Mouse (Mus musculus) embryo, embryonic 9.5 days (tissue): Measurements from ENCODE around the gene Gm49388.

Experiments
- DNase-seq: peaks from one replicate; pipeline ENCODE4 v3.0.0-alpha.2; 2017; ENCODE audit errors: extremely low spot score

The Gm49388 gene

DNA sequence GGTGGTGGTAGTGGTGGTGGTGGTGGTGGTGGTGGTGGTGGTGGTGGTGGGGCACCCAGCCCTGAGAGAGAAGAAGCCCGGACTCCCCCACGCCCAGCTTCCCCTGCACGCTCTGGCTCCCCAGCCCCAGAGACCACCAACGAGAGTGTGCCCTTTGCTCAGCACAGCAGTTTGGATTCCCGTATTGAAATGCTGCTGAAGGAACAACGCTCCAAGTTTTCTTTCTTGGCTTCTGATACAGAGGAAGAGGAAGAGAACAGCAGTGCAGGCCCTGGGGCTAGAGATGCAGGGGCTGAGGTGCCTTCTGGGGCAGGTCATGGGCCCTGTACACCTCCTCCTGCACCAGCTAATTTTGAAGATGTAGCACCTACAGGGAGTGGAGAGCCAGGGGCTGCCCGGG is at the start of gene Gm49388:
Gm49388 (plus strand) TSS at position 301 of the 400 bp plus-strand sequence.
- DNase-seq: no peak

DNA sequence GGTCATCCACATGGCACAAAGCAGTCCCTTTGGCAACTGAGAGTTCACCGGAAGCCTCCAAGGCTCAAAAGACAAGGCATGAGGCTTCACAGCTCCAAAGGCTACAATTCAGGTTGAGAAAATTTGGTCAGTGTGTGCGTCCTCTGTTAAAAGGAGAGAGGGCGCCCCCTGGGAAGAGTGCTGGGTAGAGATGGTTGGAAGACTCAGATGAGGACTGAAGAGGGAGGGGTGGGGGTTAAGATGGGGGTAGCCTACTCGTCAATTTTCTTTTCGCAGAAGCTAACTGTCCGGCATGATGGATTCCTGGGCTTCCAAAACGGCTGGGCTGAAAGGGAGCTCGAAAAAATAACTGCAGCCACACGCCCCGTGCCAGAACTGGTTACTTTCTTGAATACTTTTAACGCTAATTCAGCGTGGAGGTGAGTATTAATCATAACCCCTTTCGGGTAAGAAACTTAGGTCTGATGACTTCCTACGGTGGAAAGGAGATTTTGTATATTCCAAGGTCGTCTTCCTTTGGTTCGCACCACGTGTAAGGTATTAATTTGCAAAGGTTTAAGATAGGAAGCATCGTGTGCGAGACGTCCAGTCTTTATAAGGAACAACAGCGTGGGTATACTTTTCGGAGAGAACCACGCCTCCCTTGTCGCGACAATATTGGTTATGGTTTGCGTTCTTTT is 40.9 kb upstream of the Gm49388 start, which contains the start of gene Fbxl19:
Fbxl19 (plus strand) TSS at position 178 of the 680 bp plus-strand sequence.
- peak; percentile 83 for DNase-seq

DNA sequence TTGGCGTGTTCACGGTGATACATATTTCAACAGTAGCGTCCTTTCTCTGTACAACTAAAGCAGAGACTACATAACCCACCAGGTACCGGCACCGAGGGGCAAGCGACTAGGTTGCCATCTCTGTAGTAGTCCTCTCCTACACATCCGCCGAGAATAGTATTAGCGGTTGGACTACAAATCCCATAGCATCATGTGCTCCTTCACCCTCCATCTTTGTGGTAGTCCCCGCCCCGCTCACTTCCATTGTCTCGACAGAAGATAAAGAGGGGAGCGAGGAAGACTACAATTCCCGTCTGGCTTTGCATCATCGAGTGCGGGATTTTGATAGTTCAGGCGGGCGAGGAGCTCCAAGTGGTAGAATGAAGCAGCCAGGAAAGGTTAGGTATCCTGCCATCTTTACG is 40.2 kb upstream of the Gm49388 start:
- peak; percentile 94 for DNase-seq

DNA sequence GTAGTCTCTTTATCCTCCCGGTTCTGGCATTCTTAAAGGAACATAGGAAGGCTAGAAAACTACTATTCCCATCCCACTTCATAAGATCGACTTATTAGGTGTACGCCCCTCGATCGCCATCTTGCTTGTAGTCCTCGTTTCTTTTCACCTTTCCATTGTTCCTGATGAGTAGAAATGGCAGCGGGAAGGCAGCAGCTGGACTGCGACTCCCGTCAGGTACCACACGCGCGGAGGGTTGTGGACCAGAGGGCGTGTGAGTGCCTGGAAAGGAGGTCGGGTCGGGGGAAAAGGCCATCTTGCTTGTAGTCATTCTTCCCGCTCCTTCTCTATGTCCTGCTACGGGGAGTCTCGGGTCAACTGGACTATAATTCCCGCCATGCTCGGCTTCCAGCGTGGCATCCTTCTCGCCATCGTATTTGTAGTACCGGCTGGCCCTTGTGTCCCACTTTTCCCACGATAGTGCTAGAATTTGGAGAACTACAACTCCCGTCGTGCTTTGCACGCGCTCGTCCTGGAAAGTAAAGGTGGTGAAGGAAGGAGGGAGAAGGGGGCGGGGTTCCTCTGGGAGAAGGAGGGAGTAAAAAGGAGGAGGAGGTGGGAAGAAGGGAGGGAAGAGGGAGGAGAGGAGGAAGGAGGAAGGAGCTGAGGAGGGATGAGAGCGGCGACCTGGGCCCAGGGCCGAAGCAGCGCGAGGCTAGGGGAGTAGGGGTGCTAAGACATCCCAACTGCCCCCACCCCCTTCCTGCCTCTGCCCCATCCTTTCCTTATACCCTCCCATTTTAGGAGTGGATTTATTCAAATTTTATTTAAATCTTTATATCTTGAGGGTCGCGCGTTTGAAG is 39.5 kb upstream of the Gm49388 start:
- DNase-seq: peak; percentile 97

DNA sequence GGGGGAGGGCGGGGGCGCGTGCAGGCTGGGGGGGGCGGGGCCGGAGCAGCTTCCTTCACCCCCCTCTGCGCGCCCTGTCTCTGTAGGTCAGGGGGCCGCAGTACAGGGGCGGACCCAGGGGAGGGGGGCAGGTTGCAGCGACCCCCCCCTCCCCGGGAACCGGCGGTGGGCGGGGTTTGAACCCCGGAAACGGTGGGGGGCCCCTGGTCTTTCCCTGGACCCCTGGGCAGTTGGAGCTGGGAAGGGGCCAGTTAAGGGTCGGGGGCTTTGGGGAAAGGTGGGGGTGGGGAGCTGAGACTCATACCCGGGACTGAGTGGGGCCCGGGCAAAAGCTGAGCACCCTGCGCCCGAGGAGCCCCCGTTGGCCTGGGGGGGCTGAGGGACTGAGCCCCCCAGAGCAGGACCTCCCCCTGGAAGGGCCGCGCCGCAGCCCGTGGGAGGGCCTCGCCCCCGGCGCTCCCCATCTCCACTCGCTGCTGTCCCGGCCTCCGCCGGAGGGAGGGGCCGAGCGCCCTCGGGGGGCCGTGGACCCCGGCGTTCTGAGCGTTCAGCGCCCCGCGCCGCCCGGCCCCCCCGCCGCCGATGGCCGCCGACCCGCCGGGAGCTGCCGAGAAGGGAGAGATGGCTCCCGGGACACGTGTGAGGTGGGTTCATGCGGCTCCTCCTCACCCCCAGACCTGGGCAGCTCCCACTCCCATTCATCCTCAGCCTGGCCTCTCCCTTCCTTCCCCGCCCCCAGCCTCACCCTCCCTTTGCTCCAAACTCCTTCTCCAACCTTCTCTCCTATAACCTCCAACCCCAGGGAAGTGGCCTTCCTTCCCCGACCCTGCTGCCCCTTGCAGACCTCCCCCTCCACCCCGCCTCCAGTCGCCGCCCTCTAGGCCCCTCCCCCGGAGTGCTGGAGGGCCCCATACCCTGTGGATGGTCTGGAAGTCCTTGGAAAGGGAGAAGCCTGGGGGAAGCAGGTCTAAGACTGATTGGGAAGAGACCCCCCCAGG is 38.6 kb upstream of the Gm49388 start:
- DNase-seq: peak; percentile 89

DNA sequence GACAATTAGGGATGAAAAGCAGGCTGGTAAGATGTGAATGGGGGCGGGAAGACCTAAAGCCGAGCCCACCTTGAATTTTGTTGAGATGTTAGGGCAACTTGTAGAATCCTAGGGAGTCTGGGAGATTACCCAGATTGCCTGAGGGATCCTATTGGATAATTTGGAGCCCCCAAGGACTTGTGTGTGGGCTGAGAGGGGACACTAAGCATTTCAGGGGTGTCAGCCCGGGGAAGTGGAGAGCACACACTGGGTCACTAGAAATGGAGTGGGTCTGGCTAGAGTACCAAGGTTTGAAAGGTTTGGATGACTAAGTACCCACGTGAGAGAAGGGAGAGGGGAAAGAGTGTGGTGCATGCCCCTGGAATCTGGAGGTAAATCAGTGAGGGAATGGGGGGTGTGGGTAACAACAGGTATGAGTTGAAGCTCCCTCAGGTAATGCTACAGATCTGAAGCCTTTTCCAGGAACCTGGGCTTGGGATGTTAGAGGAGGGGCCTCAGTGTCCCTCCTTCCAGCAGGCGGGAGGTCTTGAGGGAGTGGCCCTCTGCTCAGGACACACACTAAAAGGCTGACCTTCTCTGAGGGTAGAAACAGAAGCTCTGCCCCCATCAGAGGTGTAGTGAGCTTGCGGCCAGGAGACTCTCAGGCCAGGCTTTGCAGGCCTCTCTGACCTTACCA is 37.7 kb upstream of the Gm49388 start:
- DNase-seq: no peak

DNA sequence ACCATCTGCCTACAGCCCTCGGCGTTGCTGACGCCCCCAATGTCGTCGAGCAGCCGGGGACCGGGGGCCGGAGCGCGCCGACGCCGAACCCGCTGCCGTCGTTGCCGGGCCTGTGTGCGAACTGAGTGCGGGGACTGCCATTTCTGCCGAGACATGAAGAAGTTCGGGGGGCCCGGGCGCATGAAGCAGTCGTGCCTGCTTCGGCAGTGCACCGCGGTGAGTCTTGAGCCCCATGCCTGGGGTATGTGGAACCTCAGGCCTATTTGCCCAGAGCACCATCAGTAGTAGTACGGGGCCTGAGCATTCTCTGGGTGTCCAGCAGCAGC is 37.2 kb upstream of the Gm49388 start:
- no peak for DNase-seq

DNA sequence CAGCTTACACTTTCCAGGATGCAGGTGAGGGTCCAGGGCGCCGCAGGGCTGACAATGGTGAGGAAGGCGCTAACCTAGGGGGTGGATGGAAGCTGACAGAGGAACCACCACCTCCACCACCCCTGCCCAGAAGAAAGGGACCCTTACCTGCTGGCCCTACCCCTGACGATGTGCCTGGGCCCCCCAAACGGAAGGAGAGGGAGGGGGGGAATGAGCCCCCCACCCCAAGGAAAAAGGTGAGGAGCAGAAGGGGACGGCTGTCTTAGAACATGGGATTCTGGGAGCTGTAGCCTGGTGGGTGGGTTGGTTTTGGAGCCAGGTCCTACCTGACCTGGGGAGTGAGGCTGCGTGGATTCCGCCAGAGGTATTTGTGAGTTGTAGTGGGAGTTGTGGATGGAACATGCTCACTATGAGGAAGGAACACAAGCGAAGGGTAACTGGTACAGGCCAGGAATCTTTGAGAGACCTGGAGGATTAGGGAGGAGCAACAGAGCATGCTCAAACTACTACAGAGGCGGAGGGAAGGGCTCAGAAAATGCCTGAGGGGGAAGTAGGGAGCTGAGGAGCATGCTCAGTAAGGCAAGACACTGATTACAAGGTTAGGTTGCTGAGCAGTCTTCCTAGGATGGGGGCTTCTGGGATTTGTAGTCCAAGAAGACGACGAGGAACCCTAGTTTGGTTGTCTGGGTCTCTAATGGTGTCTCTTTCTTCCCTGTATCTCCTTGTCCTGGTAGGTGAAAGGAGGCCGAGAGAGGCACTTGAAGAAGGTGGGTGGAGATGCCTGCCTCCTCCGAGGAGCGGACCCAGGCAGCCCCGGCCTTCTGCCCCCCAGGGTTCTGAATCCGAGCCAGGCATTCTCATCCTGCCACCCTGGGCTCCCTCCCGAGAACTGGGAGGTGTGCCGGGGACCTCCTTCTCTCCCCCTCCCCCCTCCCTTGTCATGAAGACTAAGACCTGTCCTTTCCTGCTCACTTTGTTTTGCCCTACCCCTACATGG is 35.0 kb upstream of the Gm49388 start:
- no peak for DNase-seq

DNA sequence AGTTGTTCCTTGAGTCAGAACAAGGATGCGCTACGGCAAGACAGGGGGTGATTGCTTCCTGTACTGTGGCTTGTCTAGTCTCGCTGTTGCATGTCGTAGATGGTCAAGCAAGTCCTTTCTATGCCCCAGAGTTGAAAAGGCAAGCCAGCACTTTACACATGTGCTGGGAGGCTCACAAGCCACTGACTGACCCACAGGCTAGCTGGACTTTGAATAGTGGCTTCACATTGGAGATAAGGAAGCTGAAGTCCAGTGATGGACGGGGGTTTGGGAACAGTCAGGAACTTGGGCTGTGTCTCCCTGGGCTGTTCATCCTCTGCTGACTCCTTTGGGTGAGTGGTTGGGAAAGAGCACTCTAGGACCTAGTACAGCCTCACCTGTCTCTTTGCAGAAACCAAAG is 33.8 kb upstream of the Gm49388 start:
- no peak for DNase-seq

DNA sequence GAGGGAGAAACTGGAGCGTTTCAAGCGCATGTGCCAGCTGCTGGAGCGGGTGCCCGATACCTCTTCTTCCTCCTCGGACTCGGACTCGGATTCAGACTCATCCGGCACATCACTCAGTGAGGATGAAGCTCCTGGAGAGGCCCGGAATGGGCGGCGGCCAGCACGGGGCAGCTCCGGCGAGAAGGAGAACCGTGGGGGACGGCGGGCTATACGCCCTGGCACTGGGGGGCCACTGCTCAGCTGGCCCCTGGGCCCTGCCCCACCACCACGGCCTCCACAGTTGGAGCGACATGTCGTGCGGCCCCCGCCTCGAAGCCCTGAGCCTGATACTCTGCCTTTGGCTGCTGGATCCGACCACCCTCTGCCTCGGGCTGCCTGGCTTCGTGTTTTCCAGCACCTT is 33.3 kb upstream of the Gm49388 start:
- no peak for DNase-seq

DNA sequence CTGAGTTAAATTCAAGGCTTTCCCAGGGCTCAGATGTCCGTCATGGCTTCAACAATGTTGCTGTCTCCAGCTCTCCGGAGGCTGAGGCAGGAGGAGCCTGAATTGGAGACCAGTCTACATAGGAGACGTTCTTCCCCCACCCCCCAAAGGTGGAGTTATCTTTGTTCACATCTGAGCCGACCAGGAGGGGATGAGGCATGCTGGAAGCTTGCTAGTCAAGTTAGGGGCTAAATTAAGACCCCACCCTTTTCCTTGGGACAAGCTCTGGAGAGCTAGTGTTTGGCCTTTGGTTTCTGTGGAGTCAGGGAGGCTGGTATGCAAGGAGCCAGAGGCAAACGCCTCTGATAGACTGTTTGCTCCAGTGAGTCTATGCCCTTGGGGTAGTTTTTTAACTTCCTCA is 32.2 kb upstream of the Gm49388 start:
- no peak for DNase-seq

DNA sequence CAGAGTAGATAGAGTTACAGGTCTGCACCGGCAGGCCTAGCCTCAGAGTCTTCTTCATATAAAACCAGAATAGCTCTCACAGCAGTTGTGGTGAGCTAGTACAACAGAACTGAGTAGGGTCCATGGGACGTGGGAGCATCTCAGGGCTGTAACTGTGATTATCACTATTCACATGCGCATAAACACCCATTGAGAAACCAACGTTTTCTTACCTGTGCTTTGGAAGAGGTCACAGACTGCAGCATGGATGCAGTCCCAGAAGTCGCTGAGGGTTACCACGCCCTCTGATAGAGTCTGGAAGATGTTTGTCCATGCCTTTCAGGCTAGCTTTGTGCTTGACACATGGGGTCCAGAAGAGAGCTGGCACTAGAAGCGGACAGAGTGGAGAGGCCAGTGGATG is 31.7 kb upstream of the Gm49388 start:
- DNase-seq: no peak

DNA sequence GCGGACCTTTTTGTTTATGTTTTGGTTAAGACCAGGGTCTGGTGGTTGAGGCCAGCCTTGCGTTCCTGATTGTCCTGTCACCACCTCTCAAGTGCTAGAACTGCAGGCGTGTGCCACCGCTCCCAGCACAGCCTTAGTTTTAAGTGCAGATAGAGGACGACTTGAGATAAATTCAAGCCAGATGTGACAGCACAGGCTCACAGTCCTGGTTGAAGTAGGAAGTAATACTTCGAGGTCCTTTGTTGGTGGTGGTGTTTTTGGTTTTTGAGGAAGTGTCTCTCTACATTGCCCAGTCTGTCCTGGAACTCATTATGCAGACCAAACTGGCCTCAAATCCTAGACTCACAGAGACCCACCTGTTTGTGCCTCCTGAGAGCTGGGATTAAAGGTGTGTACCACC is 25.7 kb upstream of the Gm49388 start:
- no peak for DNase-seq

DNA sequence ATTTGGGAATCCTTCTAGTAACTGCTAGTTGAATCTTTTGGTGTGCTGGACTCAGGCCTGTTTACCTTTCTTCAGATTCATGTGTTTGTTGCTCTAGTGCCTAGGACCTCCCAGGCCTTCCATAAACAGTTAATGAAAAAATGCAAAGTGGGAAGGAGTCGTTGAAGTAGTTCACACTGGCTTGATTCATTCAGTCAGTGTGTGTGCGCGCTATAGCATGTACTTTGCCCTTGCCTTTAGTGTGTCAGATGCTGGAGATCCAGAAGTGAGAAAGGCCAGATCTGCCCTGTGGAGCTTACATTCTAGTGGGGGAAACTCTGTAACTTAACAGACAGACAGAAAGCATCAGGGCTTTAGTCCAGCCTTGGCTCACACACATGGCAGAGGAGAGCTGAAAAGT is 24.9 kb upstream of the Gm49388 start:
- DNase-seq: no peak

DNA sequence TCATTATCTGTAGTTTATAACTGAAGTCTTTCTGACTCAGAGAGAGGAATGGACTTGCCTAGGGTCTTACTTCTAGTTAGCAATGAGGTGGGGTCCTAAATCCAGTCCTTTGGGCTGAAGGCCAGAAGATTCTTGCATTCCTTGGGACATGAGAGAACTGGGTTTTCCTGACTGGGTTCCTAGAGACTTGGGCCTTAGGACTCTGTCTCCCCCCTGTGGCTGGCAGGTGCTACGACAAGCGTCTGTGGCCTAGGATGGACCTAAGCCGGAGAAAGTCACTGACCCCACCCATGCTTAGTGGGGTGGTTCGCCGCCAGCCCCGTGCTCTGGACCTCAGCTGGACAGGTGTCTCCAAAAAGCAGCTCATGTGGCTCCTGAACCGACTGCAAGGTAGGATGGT is 24.4 kb upstream of the Gm49388 start:
- peak; percentile 59 for DNase-seq

DNA sequence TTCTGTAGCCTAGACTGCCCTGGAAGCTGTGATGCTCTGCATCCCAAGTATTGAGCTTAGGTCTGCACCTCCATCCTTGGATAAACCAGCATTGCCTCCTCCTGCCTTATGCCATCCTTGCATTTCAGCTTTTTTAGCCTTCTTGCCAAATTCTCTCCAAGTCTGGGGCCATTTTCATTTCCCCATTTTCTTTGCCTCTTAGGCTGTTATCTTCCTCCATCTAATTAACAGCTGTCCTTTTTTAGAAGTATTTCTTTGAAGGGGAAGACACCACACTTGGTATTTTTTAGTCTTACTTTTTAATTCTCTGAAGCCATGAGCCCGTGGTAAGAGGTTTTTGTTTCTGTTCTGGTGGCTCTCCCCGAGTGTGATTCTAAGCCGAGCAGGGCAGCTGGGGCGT is 21.8 kb upstream of the Gm49388 start:
- no peak for DNase-seq

DNA sequence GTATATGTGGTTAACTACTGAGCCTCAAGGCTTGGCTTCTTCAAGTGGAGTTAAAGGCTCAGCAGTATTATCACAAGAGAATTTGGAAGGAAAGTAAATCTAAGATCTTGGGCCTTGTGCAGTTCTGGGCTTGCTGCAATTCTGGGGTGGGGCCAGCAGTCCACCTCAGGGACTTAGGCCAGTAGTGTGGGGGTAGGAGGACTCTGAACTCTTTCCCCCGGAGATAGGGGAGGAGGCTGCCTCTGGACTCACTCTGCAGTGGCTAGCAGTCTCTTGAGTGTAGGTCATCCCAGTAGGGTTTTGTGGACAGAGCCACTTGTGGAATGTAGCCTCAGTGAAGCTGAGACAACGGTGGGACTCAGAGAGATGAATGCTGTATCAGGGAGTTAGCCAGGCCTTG is 19.7 kb upstream of the Gm49388 start:
- DNase-seq: no peak

DNA sequence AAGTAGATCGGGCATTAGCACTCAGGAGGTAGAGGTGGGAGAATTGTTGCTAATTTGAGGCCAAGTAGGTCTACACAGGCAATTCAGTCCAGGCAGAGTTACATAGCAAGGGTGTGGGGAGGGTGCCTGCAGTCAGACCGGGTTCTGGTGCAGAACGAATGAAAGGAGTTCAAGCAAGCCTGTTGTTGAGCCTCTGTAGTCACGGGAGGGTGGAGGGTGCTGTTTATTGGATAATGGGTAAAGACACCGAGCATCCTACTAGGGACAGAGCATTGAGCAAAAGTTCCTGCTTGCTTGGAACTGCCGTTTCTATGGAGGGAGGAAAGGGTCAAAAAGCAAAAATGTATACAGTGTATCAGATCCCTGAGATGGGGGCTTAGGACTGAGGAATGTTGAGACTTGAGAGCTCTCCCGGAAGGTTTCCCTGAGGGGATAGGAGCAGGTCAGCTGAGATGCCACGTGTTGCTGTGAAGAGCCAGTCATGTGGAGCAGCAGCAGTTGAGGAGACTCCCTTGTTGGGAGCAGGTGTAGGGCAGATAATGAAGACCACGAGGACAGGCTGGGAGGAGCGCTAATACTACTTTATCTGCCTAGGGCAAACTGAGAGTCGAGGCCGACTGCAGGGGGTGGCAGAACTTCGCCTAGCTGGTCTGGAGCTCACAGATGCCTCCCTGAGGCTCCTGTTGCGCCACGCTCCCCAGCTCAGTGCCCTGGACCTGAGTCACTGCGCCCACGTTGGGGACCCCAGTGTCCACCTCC is 18.4 kb upstream of the Gm49388 start:
- DNase-seq: no peak

DNA sequence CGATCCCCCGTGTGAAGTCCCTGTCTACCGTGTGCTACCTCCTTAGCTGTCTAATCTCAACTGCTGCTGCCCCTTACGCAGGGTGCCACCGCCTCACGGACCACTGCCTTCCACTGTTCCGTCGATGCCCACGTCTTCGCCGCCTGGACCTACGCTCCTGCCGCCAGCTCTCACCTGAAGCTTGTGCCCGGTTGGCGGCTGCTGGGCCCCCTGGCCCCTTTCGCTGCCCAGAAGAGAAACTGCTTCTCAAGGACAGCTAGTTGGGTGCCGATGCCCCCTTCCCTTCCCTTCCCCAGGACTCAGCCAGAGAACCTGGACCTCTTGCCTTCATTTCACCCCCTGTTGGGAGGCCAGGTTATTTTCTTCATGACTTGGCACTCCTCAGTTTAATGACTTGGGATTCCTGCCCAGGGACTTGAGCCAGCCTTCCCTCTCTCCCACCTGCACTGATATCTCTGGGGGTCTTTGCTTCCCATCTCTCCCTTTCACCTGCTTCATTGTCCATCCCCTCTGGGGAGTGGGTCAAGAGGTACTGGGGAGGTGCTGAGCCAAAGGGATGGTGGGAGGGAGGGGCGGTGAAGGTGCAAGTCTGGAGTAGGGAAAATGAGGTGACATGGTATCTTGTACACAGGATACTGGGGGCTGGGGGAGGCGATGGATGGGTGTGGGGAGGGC is 17.6 kb upstream of the Gm49388 start:
- DNase-seq: no peak
